Mouse (Mus musculus) liver, adult 2 months (tissue): ENCODE measurements around the gene Hist1h2an. TPM values are rescaled to one million over a fixed set of nuclear protein-coding genes. Genes with fewer than 3 reads are reported as not detected.
"Not testable (repeated sequence)": the region's sequence is repeated elsewhere in the genome, so short reads cannot be mapped to it uniquely, and the experiment has no call there.

Source experiments
- DNase-seq: peaks from one replicate; pipeline ENCODE4 v3.0.0-alpha.2; 2011; ENCODE audit warnings: low read depth, low spot score; ENCODE audit errors: extremely low read depth
- H3K27ac ChIP-seq: fragments of 200-500 bp; replicated peaks from 2 replicates; pipeline ENCODE4 v1.5.1; 2012; ENCODE audit warnings: low read depth, mild to moderate bottlenecking, control low read depth, inconsistent platforms, low read length; ENCODE audit not compliant: insufficient read depth
- H3K27me3 ChIP-seq: fragments of 200-500 bp; 2 replicates; pipeline ENCODE4 v1.6.1; 2012; ENCODE audit warnings: mild to moderate bottlenecking, moderate library complexity, low read length, inconsistent platforms; ENCODE audit not compliant: control insufficient read depth, insufficient read depth
- H3K36me3 ChIP-seq: fragments of 200-500 bp; 2 replicates; pipeline ENCODE4 v1.6.1; 2012; ENCODE audit warnings: low read length, inconsistent platforms; ENCODE audit not compliant: control insufficient read depth, insufficient read depth
- H3K4me1 ChIP-seq: fragments of 200-500 bp; 2 replicates; pipeline ENCODE4 v1.6.1; 2011; ENCODE audit warnings: low read length; ENCODE audit not compliant: control insufficient read depth, insufficient read depth
- H3K4me3 ChIP-seq: fragments of 200-500 bp; 2 replicates; pipeline ENCODE4 v1.5.1; 2011; ENCODE audit warnings: low read depth, mild to moderate bottlenecking, control low read depth, low read length, moderate library complexity; ENCODE audit not compliant: insufficient read depth
- H3K79me2 ChIP-seq: fragments of 200-500 bp; 2 replicates; pipeline ENCODE4 v1.6.1; 2012; ENCODE audit warnings: inconsistent platforms, mild to moderate bottlenecking, low read length, moderate library complexity; ENCODE audit not compliant: control insufficient read depth, insufficient read depth
- H3K9ac ChIP-seq: fragments of 200-500 bp; 2 replicates; pipeline ENCODE4 v1.6.1; 2012; ENCODE audit warnings: low read depth, mild to moderate bottlenecking, control low read depth, inconsistent platforms, low read length
- CTCF ChIP-seq: fragments of 200-500 bp; IDR thresholded peaks from 2 replicates; pipeline ENCODE4 v1.5.1; 2011; ENCODE audit warnings: low read depth, low read length, control low read depth
- POLR2A ChIP-seq: fragments of 200-500 bp; IDR thresholded peaks from 2 replicates; pipeline ENCODE4 v1.6.1; 2011; ENCODE audit warnings: low read length, control low read depth; ENCODE audit not compliant: insufficient read depth; ENCODE audit errors: extremely low read depth
- WGBS: fragments of 180-500 bp; shearing (Covaris S2); methylation state at CpG from one replicate; pipeline ENCODE4 v1.1.7; 2018; 5-methylcytosine and 5-hydroxymethylcytosine counted together
- polyA plus RNA-seq: library from polyadenylated mRNA; depleted of rRNA; stranded (reverse); fragments of >200 nt; gene quantifications from 2 replicates; pipeline ENCODE4 v1.2.3, GENCODE M21; 2012
- total RNA-seq: library from RNA; depleted of rRNA; stranded (reverse); fragments of >200 nt; gene quantifications from 2 replicates; pipeline ENCODE4 v1.2.3, GENCODE M21; 2014

Hist1h2an gene
- total and polyA plus RNA-seq, 2 experiments: 8.7 TPM; not detected in 1

DNA sequence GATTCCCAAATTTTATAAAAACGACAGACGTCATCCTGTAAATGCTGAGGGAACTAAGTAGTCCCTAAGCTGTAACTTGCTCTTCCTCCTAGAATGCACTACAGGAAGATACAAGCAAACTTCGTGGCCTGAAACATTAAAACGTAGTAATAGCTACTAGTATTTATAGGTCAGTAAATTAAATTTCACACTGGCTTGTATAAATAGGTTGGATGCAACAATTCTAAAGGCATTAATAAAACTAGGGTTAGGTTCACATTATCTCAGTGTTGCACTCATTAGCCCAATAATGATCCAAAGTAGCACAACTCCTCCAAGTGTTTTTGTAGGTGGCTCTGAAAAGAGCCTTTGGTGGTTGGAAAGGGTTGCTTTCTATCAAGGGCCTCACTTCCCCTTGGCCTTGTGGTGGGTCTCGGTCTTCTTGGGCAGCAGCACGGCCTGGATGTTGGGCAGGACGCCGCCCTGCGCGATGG is 33.9 kb downstream of the Hist1h2an start:
- Histone ChIP-seq H3K27ac (peak overlapping the region; percentile 37; the same call in 1 of the 2 replicates), H3K9ac (peak overlapping the region; percentile 61), H3K4me3 (peak overlapping the region; percentile 97), H3K36me3 (no peaks in the 10 kb centered on the region), H3K79me2 (no peaks in the 10 kb centered on the region; the same call in 1 of the 2 replicates), H3K27me3 (no peaks in the 10 kb centered on the region), H3K4me1 (peaks cover 7% of the 10 kb centered on the region)
- no peak for DNase-seq
- WGBS: 10% methylated on average over 10 of the region's 10 CpGs
- TF ChIP-seq POLR2A (no peak), CTCF (0 out of 2 replicates have a peak, but pooled peaks have one; percentile 1)

DNA sequence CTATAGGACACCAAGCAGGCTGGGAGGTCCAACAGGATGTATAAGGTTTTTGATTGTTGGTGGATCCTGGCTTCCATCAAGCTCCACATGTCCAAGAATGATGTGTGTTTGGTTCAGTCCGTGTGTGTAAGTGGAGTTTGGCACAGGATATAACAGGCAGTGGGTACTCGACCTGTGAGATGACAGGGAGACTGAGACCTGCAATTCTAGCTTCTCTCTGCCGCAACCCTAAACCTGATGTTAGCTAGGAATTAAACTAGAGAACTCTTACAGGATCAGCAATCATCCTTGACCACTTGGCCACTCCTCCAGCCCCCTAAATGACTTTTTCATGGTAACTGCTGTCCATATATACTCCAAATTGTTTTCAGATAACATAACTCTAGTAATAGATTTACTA is 34.7 kb downstream of the Hist1h2an start:
- TF ChIP-seq CTCF: no peak
- TF ChIP-seq POLR2A: no peak
- no peak for DNase-seq
- Histone ChIP-seq H3K4me3 (no peak overlapping the region), H3K4me1 (peaks cover 7% of the 10 kb centered on the region), H3K27ac (no peak overlapping the region), H3K36me3 (no peaks in the 10 kb centered on the region; the same call in 1 of the 2 replicates), H3K9ac (no peak overlapping the region), H3K27me3 (no peaks in the 10 kb centered on the region), H3K79me2 (no peaks in the 10 kb centered on the region; the same call in 1 of the 2 replicates)
- WGBS: 60% methylated on average over 3 of the region's 3 CpGs

GRCm38 (mm10) chr13:21751827-21752226 is 35.2 kb downstream of the Hist1h2an start:
- no peak for DNase-seq
- Histone ChIP-seq H3K79me2 (no peaks in the 10 kb centered on the region; the same call in 1 of the 2 replicates), H3K27ac (no peak overlapping the region), H3K9ac (no peak overlapping the region), H3K36me3 (peaks cover 2% of the 10 kb centered on the region; the same call in 1 of the 2 replicates), H3K27me3 (no peaks in the 10 kb centered on the region), H3K4me1 (peaks cover 7% of the 10 kb centered on the region), H3K4me3 (no peak overlapping the region)
- WGBS: 89% methylated on average over 3 of the region's 3 CpGs
- TF ChIP-seq CTCF: no peak

DNA sequence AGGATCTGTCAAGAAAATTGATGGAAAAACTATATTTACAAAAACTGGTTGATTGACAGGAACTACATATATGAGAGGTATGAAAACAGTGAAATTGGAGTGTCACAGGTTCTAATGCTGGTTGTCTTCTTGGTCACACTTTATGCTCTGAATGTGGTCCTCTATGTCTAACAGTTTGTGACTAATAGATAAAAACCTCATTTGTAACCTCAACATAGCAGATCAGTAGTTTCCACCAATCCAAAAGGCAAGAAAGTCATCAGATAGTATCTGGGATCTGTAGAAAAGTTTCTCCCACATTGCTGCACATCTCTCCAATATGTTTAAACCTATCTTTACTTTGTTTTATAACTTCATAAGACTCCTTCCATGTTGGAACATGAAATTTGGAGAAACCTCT is 35.6 kb downstream of the Hist1h2an start:
- H3K9ac ChIP-seq: no peak overlapping the region
- DNase-seq: no peak
- no peak overlapping the region for H3K4me3 ChIP-seq
- H3K79me2 ChIP-seq: no peaks in the 10 kb centered on the region; the same call in 1 of the 2 replicates
- peaks cover 7% of the 10 kb centered on the region for H3K4me1 ChIP-seq
- H3K36me3 ChIP-seq: peaks cover 2% of the 10 kb centered on the region; the same call in 1 of the 2 replicates
- no peak overlapping the region for H3K27ac ChIP-seq
- TF ChIP-seq POLR2A: no peak
- no peak for TF ChIP-seq CTCF
- H3K27me3 ChIP-seq: no peaks in the 10 kb centered on the region

GRCm38 (mm10) chr13:21750159-21751017 is 36.6 kb downstream of the Hist1h2an start, which contains the start of gene Hist1h4k:
Hist1h4k (minus strand) TSS chr13:21750505.
- H3K36me3 ChIP-seq, H3K79me2 ChIP-seq, H3K4me1 ChIP-seq, H3K27ac ChIP-seq, H3K27me3 ChIP-seq: not testable (repeated sequence)
- WGBS: under 1% methylated on average over 51 of the region's 56 CpGs
- H3K9ac ChIP-seq: peak within 1 kb of the TSS; percentile 50
- peak within 1 kb of the TSS; percentile 55 for H3K4me3 ChIP-seq
- TF ChIP-seq POLR2A: peak; percentile 64; the same call in 1 of the 2 replicates
- DNase-seq: peak; percentile 29
